Mouse (Mus musculus): ENCODE data around the gene Apoa4. TPM values are rescaled to one million over a fixed set of nuclear protein-coding genes. Genes with fewer than 3 reads are reported as not detected.

The Apoa4 gene
- polyA plus RNA-seq (2012; rRNA removed), result 0.12 and 0.32 TPM in 2 replicates

DNA sequence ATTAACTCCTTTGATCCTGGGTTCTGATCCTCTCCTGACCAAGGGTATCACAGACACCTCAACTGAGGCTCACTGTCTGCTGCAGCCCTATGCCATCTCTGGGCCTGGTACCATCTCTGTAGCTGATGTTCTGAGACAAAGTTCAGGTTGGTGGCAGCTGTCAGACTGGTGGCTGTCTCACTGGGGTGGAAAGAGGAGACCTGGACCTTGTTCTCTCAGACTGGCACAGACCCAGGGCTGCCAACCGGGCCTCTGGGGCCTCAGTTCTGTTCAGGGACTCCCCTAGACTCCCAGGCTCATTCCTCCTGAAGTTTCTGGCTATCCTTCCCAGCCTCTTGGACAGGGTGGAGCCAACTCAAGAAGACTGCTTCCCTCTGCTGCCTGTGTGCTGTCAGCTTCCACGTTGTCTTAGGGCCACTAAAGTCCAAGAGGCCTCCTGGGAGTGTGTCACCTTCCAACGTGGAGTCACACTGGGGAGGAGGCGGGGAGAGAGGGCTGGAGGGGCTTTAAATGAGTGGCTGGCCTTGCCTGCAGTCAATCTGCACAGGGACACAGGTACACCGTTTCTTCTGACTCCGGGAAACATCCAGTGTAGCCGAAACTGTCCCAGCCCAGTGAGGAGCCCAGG lies at the start of gene Apoa4:
Gene Apoa4 (plus strand): TSS at position 171 of the 628 bp plus-strand sequence.

DNA sequence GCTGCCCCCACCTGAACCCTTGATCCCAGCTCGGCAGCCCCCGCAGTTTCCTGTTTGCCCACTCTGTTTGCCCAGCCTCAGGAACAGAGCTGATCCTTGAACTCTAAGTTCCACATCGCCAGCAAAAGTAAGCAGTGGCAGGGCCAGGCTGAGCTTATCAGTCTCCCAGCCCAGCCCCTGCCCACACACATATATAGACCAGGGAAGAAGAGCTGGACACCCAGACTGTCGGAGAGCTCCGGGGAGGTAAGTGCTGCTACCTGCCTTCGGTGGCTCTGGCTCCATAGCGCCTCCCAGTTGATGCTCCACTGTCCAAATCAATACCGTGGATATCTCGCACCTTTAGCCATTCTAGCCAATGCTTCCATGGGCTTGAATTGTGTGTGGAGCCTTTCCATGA lies 12.0 kb upstream of the Apoa4 start, which contains the start of gene Apoa1:
Gene Apoa1 (plus strand): TSS at position 90 of the 400 bp plus-strand sequence.

DNA sequence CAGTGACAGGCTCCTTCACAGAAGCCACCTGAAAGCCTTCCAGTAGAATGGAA lies 5.1 kb upstream of the Apoa4 start, which contains the start of gene Apoc3:
Gene Apoc3 (minus strand): TSS at position 41 of the 53 bp plus-strand sequence.

DNA sequence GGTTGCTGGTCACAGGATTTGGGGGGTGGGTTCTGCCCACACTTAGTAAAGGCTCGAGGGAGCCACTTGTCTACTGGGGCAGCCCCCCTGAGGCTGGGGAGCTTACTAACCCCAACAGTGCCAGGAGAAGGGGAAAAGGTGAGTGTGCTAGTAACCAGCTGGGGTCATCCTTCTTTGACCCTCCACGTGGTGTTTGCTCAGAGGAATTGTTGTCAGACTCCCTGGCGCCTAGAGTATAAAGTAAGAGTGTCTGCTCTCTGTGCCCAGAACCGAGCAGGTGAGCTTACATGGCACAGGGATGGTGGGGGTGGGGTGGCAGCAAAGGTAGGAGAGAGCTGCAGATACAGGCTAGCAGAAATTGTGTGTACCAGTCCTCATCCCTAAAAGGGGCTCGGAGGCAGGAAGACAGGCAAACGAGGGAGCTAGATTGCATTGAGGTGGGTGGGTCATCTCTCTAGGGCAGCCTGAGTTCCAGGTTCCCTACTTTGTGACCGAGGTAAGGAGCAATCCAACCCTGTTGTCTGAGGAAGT lies 27.9 kb downstream of the Apoa4 start, which contains the start of gene Apoa5:
Gene Apoa5 (plus strand): TSS at position 291 of the 531 bp plus-strand sequence.

DNA sequence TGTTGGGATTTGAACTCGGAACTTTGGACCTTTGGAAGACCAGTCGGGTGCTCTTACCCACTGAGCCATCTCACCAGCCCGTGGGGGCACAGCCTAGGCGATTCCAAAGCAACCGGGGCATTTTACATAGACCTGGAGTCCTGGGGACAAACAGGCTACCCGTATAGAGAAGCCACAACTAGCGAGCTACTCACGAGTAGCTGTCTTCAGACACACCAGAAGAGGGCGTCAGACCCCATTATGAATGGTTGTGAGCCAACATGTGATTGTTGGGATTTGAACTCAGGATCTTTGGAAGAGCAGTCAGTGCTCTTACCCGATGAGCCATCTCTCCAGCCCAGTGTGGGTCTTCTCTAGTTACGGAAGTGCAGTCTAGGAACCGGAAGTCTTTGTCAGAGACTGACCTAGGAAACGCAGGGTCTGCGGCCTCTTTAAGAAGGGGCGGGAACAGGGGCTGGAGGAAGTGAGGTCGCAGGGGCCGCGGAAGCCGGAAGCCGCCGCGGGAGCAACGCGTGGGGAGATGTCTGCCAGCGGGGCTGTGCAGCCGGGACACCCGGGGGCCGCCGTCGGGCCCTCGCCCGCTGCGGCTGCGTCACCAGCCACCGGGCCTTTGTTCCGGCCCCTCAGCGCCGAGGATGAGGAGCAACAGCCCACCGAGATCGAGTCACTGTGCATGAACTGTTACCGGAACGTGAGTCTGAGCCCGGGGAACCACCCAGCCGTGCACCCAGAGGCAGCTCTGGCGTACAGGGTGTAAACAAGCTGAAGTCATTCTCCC lies 32.4 kb downstream of the Apoa4 start, which contains the start of gene Zpr1:
Gene Zpr1 (plus strand): TSS at position 388 of the 778 bp plus-strand sequence.

DNA sequence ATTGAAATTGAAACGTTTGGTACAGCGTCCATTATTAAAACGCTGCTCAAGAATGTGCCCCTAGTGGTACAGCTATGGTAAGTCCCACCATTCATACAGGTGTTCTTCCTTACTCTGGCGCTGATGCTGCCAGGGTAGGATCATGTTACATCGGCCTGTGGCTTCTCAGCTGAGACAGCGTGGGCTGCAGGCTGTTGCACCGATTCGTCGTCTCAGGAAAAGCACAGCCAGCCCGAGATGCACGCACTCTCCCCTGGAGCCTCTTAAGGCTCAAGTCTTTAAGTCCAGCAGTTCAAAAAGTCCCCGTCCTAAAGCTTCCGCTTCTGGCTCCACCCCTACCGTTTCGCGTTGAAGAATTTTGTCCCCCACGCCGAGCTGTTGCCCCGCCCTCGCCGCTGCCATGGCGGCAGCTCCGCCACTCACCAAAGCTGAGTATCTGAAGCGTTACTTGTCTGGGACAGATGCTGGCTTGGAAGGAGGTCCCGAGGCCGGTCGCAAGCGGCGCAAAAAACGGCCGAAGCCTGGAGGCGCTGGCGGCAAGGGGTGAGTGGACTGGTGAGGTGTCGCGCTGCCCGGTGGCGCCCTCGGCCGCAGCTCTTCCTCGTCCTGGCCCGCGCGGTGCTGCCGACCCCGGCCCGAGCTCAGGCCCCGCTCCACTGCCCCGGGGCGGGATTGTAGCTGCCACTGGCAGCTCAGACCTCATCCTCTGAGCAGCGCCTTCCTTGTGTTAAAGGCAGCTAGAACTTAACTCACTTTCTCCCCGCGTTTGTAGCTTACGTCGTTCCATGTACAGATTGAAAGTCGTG lies 42.3 kb downstream of the Apoa4 start, which contains the start of gene Bud13:
Gene Bud13 (plus strand): TSS at position 378 of the 806 bp plus-strand sequence.

Other genes starting within 250 kb of the Apoa4 start
- 21.3 and 27.0 TPM in 2 replicates for gene Pafah1b2, start 228.0 kb upstream of the Apoa4 start, polyA plus RNA-seq (2012; rRNA removed)
- 12.6 and 19.2 TPM in 2 replicates for gene Sik3, start 227.9 kb upstream of the Apoa4 start, polyA plus RNA-seq (2012; rRNA removed)
- 0.95 and 1.8 TPM in 2 replicates for gene Apoa1, start 12.1 kb upstream of the Apoa4 start, polyA plus RNA-seq (2012; rRNA removed)
- 1.0 and 1.9 TPM in 2 replicates for gene Apoc3, start 5.1 kb upstream of the Apoa4 start, polyA plus RNA-seq (2012; rRNA removed)
- 0.34 and 0.41 TPM in 2 replicates for gene Apoa5, start 27.9 kb downstream of the Apoa4 start, polyA plus RNA-seq (2012; rRNA removed)
- 17.2 and 19.1 TPM in 2 replicates for gene Zpr1, start 32.4 kb downstream of the Apoa4 start, polyA plus RNA-seq (2012; rRNA removed)
- 6.4 and 9.0 TPM in 2 replicates for gene Bud13, start 42.3 kb downstream of the Apoa4 start, polyA plus RNA-seq (2012; rRNA removed)
- gene 4931429L15Rik, start 79.3 kb downstream of the Apoa4 start, polyA plus RNA-seq (2012; rRNA removed), result not detected in 2 replicates

Data from colon, adult 2 months (tissue).